Mouse (Mus musculus) olfactory bulb, adult 2 months (tissue): ENCODE measurements at regions not wholly inside any gene's neighbourhood (a gene's known extent, or its start where the extent isn't known, plus 50 kb on each side); places are given as distances from the start of the nearest gene placed in this dataset.

Experiments used
- CTCF ChIP-seq: fragments of 200-500 bp; IDR thresholded peaks from 2 replicates; pipeline ENCODE4 v1.5.1; 2012; ENCODE audit warnings: low read depth, mild to moderate bottlenecking, low read length, moderate library complexity; ENCODE audit not compliant: insufficient read depth
- POLR2A ChIP-seq: fragments of 200-500 bp; IDR thresholded peaks from 2 replicates; pipeline ENCODE4 v1.6.1; 2012; ENCODE audit warnings: mild to moderate bottlenecking, low read depth, low read length, moderate library complexity; ENCODE audit not compliant: insufficient read depth

GRCm38 (mm10) chr10:118035035-118035434 lies 106.6 kb upstream of the Mdm1 start:
- TF ChIP-seq CTCF (no peak), POLR2A (no peak)
